Mouse (Mus musculus): Measurements from ENCODE around the gene 1700022I11Rik. TPM values are rescaled to one million over a fixed set of nuclear protein-coding genes. Genes with fewer than 3 reads are reported as not detected.
A peak's percentile ranks its signal among the peaks of the same experiment; 100 is the strongest.

1700022I11Rik gene
- polyA plus RNA-seq, 1 experiment from 2014 or later: 0.47 TPM

DNA sequence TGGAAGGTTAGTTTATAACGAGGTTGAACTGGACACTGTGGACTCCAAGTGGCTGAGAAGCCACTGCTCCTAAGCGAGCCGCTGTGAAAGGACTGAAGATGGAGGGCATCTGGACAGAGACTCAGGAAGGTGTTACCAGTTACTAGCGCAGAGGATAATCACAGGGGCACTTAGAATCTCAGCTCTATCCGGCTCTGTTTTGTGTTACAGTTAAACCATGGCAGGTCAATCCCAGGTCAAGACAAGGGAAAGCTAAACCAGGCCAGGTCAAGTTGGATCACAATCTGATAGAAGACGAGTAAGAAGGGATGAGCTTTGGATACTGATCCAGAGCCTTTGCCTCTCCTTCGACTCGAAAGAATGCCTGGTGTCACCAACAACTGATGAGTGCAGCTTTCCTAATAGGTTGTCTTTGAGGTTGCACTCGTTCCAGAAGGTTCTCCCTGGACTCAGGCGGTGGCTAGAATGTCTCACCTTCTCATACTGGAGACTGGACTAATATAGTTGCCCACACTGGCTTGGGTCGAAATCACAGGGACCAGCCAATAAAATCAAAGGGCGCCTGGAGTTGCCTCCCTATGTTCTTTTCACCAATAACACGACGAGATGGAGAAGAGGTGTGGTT is 20.2 kb upstream of the 1700022I11Rik start:
- Histone ChIP-seq H3K9ac (ENCODE audit: low read length) (peak overlapping the region; percentile 33), H3K36me3 (ENCODE audit: control insufficient read depth, insufficient read depth, low read length) (peaks cover 8% of the 10 kb centered on the region; the same call in 1 of the 2 replicates), H3K27me3 (replicated peaks; ENCODE audit: control insufficient read depth, insufficient read depth, low read length) (no peaks in the 10 kb centered on the region), H3K4me1 (ENCODE audit: control insufficient read depth, insufficient read depth, low read length) (peaks cover 53% of the 10 kb centered on the region), H3K9me3 (replicated peaks; ENCODE audit: control insufficient read depth, low read length) (no peaks in the 10 kb centered on the region), H3K27ac (ENCODE audit: low read depth, low read length) (peak overlapping the region; percentile 70; the same call in 1 of the 2 replicates), H3K4me3 (ENCODE audit: low read depth, low read length) (peak overlapping the region; percentile 71), H3K4me2 (ENCODE audit: low read length) (peak overlapping the region; percentile 80)
- ATAC-seq: no peak
- no peak for DNase-seq (ENCODE audit: low spot score)
- WGBS: 12% methylated on average over 14 of the region's 14 CpGs

DNA sequence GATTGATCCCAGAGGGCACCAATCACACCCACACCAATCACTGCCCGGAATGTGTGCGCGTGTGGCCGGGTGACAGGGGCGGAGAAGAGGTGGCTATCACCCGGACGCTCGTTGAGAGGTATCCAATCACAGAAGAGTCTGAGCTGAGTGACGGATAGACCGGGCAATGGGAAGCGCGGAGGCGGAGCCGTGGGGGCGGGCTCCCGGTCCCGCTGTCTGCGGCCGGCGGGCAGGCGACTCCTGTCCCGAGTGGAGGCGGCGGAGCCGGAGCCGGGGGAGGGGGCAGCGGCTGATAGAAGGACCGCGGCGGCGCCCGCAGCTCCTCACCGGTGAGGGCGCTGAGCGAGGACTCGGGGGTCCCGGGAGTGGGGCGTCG is 19.7 kb upstream of the 1700022I11Rik start, which contains the start of gene Dnajb5:
TSS of gene Dnajb5 (plus strand) at position 139 of the 376 bp plus-strand sequence.
- Histone ChIP-seq H3K4me3 (ENCODE audit: low read depth, low read length) (peak within 1 kb of the TSS; percentile 71), H3K36me3 (ENCODE audit: control insufficient read depth, insufficient read depth, low read length) (peaks cover 11% of the 10 kb centered on the region), H3K9me3 (replicated peaks; ENCODE audit: control insufficient read depth, low read length) (no peaks in the 10 kb centered on the region), H3K9ac (ENCODE audit: low read length) (peak within 1 kb of the TSS; percentile 96), H3K27ac (ENCODE audit: low read depth, low read length) (peak within 1 kb of the TSS; percentile 96), H3K27me3 (replicated peaks; ENCODE audit: control insufficient read depth, insufficient read depth, low read length) (no peaks in the 10 kb centered on the region), H3K4me2 (ENCODE audit: low read length) (peak within 1 kb of the TSS; percentile 80), H3K4me1 (ENCODE audit: control insufficient read depth, insufficient read depth, low read length) (peaks cover 53% of the 10 kb centered on the region)
- ATAC-seq (peak; percentile 94), DNase-seq (ENCODE audit: low spot score) (peak; percentile 98)
- 2% methylated on average over 35 of the region's 39 CpGs for WGBS

DNA sequence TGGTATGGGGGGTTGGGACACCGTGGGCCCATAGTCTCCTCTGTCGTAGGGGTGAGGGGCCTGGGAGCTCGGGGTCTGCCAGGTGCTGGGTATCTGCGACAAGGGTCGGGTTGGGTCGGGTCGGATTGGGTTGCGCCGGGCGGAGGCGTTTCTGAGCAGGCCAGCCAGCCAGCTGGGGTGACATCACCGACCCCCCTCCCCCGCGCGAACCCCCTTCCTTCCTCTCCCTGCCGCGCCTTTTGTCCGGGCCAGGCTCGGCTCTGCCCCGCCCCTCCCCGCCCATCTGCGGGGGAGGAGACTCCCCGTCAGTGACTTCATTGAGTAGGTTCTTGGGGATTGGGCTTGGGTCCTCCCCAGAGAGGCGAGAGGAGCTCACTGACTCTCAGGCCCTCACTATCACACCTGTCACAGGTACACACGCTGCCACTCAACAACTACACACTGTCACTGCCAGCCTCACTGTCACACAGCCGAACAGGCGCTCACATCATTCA is 19.3 kb upstream of the 1700022I11Rik start:
- Histone ChIP-seq H3K36me3 (ENCODE audit: control insufficient read depth, insufficient read depth, low read length) (peaks cover 15% of the 10 kb centered on the region), H3K4me3 (ENCODE audit: low read depth, low read length) (peak overlapping the region; percentile 71), H3K4me2 (ENCODE audit: low read length) (peak overlapping the region; percentile 80), H3K9me3 (replicated peaks; ENCODE audit: control insufficient read depth, low read length) (no peaks in the 10 kb centered on the region), H3K27ac (ENCODE audit: low read depth, low read length) (peak overlapping the region; percentile 96), H3K4me1 (ENCODE audit: control insufficient read depth, insufficient read depth, low read length) (peaks cover 53% of the 10 kb centered on the region), H3K27me3 (replicated peaks; ENCODE audit: control insufficient read depth, insufficient read depth, low read length) (no peaks in the 10 kb centered on the region), H3K9ac (ENCODE audit: low read length) (peak overlapping the region; percentile 96)
- DNase-seq (ENCODE audit: low spot score) (peak; percentile 95), ATAC-seq (peak; percentile 61)
- under 1% methylated on average over 21 of the region's 27 CpGs for WGBS

GRCm38 (mm10) chr4:42951206-42952195 is 17.9 kb upstream of the 1700022I11Rik start:
- Histone ChIP-seq H3K27me3 (replicated peaks; ENCODE audit: control insufficient read depth, insufficient read depth, low read length) (no peaks in the 10 kb centered on the region), H3K4me1 (ENCODE audit: control insufficient read depth, insufficient read depth, low read length) (peaks cover 48% of the 10 kb centered on the region), H3K9me3 (replicated peaks; ENCODE audit: control insufficient read depth, low read length) (no peaks in the 10 kb centered on the region), H3K4me2 (ENCODE audit: low read length) (peak overlapping the region; percentile 80), H3K4me3 (ENCODE audit: low read depth, low read length) (peak overlapping the region; percentile 71), H3K36me3 (ENCODE audit: control insufficient read depth, insufficient read depth, low read length) (peaks cover 29% of the 10 kb centered on the region), H3K9ac (ENCODE audit: low read length) (peak overlapping the region; percentile 96), H3K27ac (ENCODE audit: low read depth, low read length) (peak overlapping the region; percentile 96)
- WGBS: 60% methylated on average over 11 of the region's 11 CpGs
- ATAC-seq (no peak), DNase-seq (ENCODE audit: low spot score) (peak; percentile 49)

- DNase-seq (ENCODE audit: low spot score) (no peak), ATAC-seq (no peak)
- Histone ChIP-seq H3K27ac (ENCODE audit: low read depth, low read length) (peak overlapping the region; percentile 96), H3K27me3 (replicated peaks; ENCODE audit: control insufficient read depth, insufficient read depth, low read length) (no peaks in the 10 kb centered on the region), H3K4me2 (ENCODE audit: low read length) (peak overlapping the region; percentile 80), H3K9me3 (replicated peaks; ENCODE audit: control insufficient read depth, low read length) (no peaks in the 10 kb centered on the region), H3K36me3 (ENCODE audit: control insufficient read depth, insufficient read depth, low read length) (peaks cover 40% of the 10 kb centered on the region), H3K4me1 (ENCODE audit: control insufficient read depth, insufficient read depth, low read length) (peaks cover 37% of the 10 kb centered on the region), H3K4me3 (ENCODE audit: low read depth, low read length) (peak overlapping the region; percentile 71; the same call in 1 of the 2 replicates), H3K9ac (ENCODE audit: low read length) (peak overlapping the region; percentile 96)
- WGBS: 84% methylated on average over 7 of the region's 7 CpGs
Observed at GRCm38 (mm10) chr4:42952563-42952962, 16.8 kb upstream of the 1700022I11Rik start.

DNA sequence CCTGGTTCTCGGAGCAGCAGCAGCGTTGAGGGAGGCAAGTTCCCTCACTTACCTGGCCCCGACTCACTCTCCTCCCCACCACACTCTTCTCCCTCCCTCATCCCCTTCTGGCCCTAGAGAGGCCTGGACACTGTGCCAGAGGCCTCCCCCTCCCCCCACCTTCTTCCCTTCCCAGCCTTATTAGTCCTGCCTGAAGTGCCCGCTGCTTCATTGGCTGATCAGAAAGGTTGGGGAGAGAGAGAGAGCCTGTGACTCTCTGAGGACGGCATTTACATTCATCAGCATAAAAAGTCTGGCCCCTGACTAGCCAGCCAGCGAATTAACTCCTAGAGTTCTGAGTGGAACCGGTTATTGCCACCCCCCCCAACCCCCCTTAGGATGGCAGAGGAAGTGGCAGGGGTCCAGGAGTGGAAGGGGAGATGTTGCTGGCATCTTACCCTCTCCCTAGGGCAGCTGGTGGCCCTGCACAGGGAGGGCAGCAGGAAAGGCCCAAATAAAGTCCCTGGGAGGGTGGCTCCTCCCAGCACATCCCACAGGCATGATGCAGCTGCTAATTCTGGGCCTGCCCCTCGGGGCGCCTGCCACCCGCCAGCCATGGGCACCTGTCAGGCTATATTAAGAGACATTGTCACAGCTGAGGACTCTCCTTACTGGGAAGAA is 15.8 kb upstream of the 1700022I11Rik start:
- Histone ChIP-seq H3K27me3 (replicated peaks; ENCODE audit: control insufficient read depth, insufficient read depth, low read length) (no peaks in the 10 kb centered on the region), H3K4me1 (ENCODE audit: control insufficient read depth, insufficient read depth, low read length) (peaks cover 33% of the 10 kb centered on the region), H3K36me3 (ENCODE audit: control insufficient read depth, insufficient read depth, low read length) (peaks cover 49% of the 10 kb centered on the region), H3K4me3 (ENCODE audit: low read depth, low read length) (peak overlapping the region; percentile 71), H3K9ac (ENCODE audit: low read length) (peak overlapping the region; percentile 96; the same call in 1 of the 2 replicates), H3K27ac (ENCODE audit: low read depth, low read length) (peak overlapping the region; percentile 77), H3K4me2 (ENCODE audit: low read length) (peak overlapping the region; percentile 80), H3K9me3 (replicated peaks; ENCODE audit: control insufficient read depth, low read length) (no peaks in the 10 kb centered on the region)
- ATAC-seq (0 out of 2 replicates have a peak, but pooled peaks have one; percentile 6), DNase-seq (ENCODE audit: low spot score) (peak; percentile 77)
- WGBS: 10% methylated on average over 10 of the region's 10 CpGs

DNA sequence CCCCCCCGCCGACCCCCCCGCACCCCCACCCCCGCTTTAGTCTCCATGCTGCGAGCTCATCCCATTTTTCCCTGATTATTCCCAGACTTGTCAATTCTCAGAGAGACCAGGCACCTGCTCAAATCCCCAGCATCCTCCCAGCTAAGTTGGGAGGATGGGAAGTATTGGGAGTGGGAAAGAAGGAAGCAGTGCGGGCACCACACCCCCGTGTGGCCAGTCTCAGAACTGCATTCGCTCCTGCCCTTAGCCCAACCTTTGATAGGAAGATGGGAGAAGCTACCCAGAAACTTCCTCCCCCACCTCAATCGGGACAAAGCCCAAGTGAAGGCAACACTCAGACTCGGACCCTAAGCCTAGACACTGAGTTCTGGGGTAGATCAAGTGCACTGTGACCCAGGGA is 15.1 kb upstream of the 1700022I11Rik start:
- DNase-seq (ENCODE audit: low spot score): peak; percentile 82
- Histone ChIP-seq H3K4me1 (ENCODE audit: control insufficient read depth, insufficient read depth, low read length) (peaks cover 27% of the 10 kb centered on the region), H3K4me3 (ENCODE audit: low read depth, low read length) (peak overlapping the region; percentile 71; the same call in 1 of the 2 replicates), H3K4me2 (ENCODE audit: low read length) (peak overlapping the region; percentile 80), H3K36me3 (ENCODE audit: control insufficient read depth, insufficient read depth, low read length) (peaks cover 56% of the 10 kb centered on the region), H3K27me3 (replicated peaks; ENCODE audit: control insufficient read depth, insufficient read depth, low read length) (no peaks in the 10 kb centered on the region), H3K27ac (ENCODE audit: low read depth, low read length) (peak overlapping the region; percentile 77), H3K9me3 (replicated peaks; ENCODE audit: control insufficient read depth, low read length) (no peaks in the 10 kb centered on the region), H3K9ac (ENCODE audit: low read length) (no peak overlapping the region)
- no peak for ATAC-seq
- 4% methylated on average over 10 of the region's 10 CpGs for WGBS

DNA sequence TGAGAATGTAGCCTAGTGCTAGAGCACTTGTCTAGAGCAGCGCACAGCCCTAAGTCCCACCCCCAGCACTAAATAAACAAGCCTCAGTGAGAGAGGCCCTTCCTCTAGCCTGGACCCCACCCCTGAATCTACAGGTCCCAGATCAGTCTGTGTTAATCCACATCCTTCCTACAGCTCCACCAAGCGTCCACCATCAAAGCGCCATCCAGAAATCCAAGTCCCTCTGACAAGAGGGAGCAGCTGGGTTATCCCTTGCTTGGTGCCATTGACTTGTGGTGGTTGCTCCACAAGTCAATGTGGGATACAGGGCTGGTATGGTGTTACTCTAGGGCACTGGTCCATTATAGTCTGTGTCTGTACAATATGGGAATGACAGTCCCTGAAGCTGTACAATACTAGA is 14.2 kb upstream of the 1700022I11Rik start:
- ATAC-seq: no peak
- Histone ChIP-seq H3K9me3 (replicated peaks; ENCODE audit: control insufficient read depth, low read length) (no peaks in the 10 kb centered on the region), H3K4me2 (ENCODE audit: low read length) (no peak overlapping the region), H3K9ac (ENCODE audit: low read length) (no peak overlapping the region), H3K27ac (ENCODE audit: low read depth, low read length) (no peak overlapping the region), H3K4me1 (ENCODE audit: control insufficient read depth, insufficient read depth, low read length) (peaks cover 27% of the 10 kb centered on the region), H3K27me3 (replicated peaks; ENCODE audit: control insufficient read depth, insufficient read depth, low read length) (no peaks in the 10 kb centered on the region), H3K4me3 (ENCODE audit: low read depth, low read length) (no peak overlapping the region), H3K36me3 (ENCODE audit: control insufficient read depth, insufficient read depth, low read length) (peaks cover 57% of the 10 kb centered on the region)
- WGBS: 90% methylated on average over 3 of the region's 3 CpGs
- no peak for DNase-seq (ENCODE audit: low spot score)

All from forebrain, embryonic 14.5 days (tissue).